Mouse (Mus musculus) heart, embryonic 10.5 days (tissue): ENCODE data around the gene Iqsec1. TPM values are rescaled to one million over a fixed set of nuclear protein-coding genes. Genes with fewer than 3 reads are reported as not detected.

Experiments used
- DNase-seq: peaks from one replicate; pipeline ENCODE4 v3.0.0-alpha.2; 2017; ENCODE audit warnings: low spot score
- H3K27ac ChIP-seq: fragments of 300-500 bp; sonication (generic); 2 replicates; pipeline ENCODE4 v1.5.1; 2016; ENCODE audit warnings: mild to moderate bottlenecking
- H3K27me3 ChIP-seq: fragments of 300-500 bp; sonication (generic); 2 replicates; pipeline ENCODE4 v1.6.1; 2016; ENCODE audit warnings: mild to moderate bottlenecking; ENCODE audit not compliant: poor library complexity, insufficient read depth, severe bottlenecking
- H3K36me3 ChIP-seq: fragments of 300-500 bp; sonication (generic); 2 replicates; pipeline ENCODE4 v1.6.1; 2016; ENCODE audit warnings: mild to moderate bottlenecking, moderate library complexity
- H3K4me1 ChIP-seq: fragments of 300-500 bp; sonication (generic); 2 replicates; pipeline ENCODE4 v1.6.1; 2016; ENCODE audit warnings: mild to moderate bottlenecking
- H3K4me3 ChIP-seq: fragments of 300-500 bp; sonication (generic); 2 replicates; pipeline ENCODE4 v1.5.1; 2016; ENCODE audit warnings: mild to moderate bottlenecking, moderate library complexity
- H3K9me3 ChIP-seq: fragments of 300-500 bp; sonication (generic); 2 replicates; pipeline ENCODE4 v1.6.1; 2016; ENCODE audit warnings: mild to moderate bottlenecking, moderate library complexity
- WGBS: fragments of 180-500 bp; shearing (Covaris S2); methylation state at CpG from one replicate; pipeline ENCODE4 v1.1.7; 2016; 5-methylcytosine and 5-hydroxymethylcytosine counted together
- polyA plus RNA-seq: library from polyadenylated mRNA; unstranded; fragments of >200 nt; fragmentation: Nextera tagmentation; extraction: Ambion mirVana; gene quantifications from 2 replicates; pipeline ENCODE4 v1.2.1, GENCODE M21; 2016

Gene Iqsec1
- polyA plus RNA-seq, 1 experiment from 2014 or later = 12.1 TPM

DNA sequence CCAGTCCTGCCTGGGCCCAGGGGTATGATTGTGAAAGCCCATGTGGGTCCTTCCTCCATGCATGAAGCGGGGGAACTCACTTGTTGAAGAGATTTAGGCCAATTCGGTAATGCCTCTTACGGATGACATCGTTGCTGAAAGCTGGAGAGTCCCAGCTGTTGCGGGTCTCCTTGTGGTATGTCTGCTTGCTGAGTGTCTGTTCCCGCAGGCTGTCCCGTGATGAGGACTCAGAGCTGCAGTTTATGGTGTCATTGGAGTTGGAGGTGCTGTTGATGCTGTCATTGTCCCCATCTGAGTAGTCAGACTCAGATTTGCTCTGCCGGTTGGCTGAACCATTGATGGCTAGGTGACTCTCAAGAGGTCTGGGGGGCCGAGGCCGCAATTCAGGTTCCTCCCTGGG lies 299.0 kb downstream of the Iqsec1 start:
- 59% methylated on average over 10 of the region's 10 CpGs for WGBS
- no peaks in the 10 kb centered on the region for H3K27me3 ChIP-seq
- H3K4me1 ChIP-seq = peaks cover 63% of the 10 kb centered on the region
- H3K9me3 ChIP-seq = no peaks in the 10 kb centered on the region
- H3K27ac ChIP-seq = peak overlapping the region; percentile 77
- H3K36me3 ChIP-seq = peaks cover 63% of the 10 kb centered on the region
- DNase-seq = no peak
- no peak overlapping the region for H3K4me3 ChIP-seq

DNA sequence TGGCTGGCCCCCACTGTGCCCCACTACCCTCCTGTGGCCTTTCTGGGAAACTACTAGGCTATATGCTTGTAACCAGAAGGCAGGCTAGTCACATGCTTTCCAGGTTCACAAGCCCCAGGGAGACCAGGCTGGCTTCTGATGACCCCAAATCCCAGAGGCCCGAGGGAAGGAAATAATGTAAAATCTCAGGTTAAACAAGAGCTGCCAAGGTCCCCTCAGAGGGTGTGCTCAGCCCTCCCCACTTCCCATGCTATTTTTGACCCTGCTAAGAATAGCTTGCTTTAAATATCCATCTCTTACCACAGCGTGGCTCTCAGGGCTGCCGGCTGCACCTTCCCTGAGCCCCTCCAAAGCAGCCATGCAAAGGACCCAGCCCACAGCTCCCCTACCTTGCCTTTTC lies 299.7 kb downstream of the Iqsec1 start:
- 46% methylated on average over 3 of the region's 3 CpGs for WGBS
- H3K4me1 ChIP-seq = peaks cover 69% of the 10 kb centered on the region
- H3K9me3 ChIP-seq = no peaks in the 10 kb centered on the region
- H3K27ac ChIP-seq = peak overlapping the region; percentile 77
- no peaks in the 10 kb centered on the region for H3K27me3 ChIP-seq
- DNase-seq = no peak
- H3K4me3 ChIP-seq = no peak overlapping the region
- peaks cover 56% of the 10 kb centered on the region for H3K36me3 ChIP-seq

DNA sequence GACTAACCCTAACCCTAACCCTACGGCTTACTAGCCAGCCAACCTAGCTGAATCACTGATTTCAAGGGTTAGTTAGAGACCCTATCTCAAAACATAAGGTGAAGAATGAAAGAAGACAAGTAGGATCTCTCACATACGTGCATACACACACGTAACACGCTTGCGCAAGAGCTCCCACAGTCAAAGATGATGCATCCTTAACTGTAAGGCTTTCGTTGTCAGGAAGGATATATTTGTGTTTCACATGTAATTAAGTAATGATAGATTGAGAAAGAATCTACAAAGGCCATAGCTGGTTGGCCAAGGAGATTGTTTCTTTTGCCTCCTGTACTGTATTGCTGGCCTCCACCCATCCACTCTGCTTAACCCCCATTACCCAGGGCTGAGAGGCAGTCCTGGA lies 300.5 kb downstream of the Iqsec1 start:
- H3K4me1 ChIP-seq = peaks cover 76% of the 10 kb centered on the region

DNA sequence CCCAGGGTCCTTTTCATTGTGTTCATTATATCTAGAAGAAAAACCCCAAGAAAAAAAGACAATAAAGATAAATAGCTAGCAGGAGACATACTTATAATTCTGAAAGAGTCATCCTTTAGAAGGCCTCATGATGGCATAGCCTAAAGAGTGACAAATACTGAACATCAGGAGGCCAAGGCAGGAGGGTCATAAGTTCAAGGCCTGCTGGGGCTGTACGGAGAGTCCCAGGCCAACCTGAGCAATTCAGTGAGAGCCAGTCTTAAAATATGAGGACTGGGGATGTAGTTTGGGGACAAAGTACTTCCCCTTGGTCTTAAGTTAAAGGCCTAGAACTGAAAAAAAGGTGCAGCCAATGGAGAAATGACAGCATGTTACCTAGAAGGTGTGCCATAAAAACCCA lies 301.7 kb downstream of the Iqsec1 start:
- Histone ChIP-seq H3K9me3 (no peaks in the 10 kb centered on the region), H3K36me3 (peaks cover 50% of the 10 kb centered on the region), H3K4me3 (no peak overlapping the region), H3K27ac (no peak overlapping the region), H3K27me3 (no peaks in the 10 kb centered on the region), H3K4me1 (peaks cover 80% of the 10 kb centered on the region)
- no peak for DNase-seq
- WGBS = 94% methylated on average over 1 of the region's 1 CpGs

More for the DNA sequence above, 300.5 kb downstream of the Iqsec1 start:
- Histone ChIP-seq H3K27ac (peak overlapping the region; percentile 77), H3K27me3 (no peaks in the 10 kb centered on the region), H3K4me3 (no peak overlapping the region), H3K9me3 (no peaks in the 10 kb centered on the region), H3K36me3 (peaks cover 53% of the 10 kb centered on the region)
- no peak for DNase-seq
- WGBS = 94% methylated on average over 6 of the region's 6 CpGs

DNA sequence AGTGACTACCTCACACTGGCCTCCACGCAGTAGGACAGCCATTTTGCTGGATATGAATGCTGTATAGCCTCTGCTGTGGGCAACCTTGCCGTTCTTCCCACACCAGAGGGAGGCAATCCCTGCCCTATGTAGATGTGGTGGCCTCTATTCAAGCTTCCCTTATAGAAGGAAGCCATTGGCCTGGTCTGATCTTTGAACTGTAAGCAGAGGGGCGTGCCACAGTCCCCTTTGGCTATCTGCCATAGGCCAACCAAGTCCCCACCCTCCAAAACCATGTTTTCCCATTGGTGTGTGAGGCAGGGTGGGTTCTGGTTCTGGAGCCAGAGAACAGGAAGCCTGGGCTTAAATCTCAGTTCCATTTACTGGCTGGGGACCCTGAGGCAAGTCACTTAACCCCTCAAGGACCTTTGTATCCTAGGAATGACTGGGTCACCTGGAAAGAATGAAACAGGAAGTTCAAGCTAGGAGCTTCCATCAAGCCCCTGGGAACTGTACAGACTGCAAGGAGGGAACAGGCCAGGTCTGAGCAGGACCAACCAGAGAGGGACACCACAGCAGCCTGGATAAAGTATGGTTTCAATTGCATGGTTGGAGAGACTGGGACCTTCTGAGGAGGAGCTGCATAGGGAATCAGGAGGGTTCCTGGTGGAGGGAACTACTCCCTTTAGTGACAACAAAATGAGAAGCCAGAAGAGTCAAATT lies 304.5 kb downstream of the Iqsec1 start:
- Histone ChIP-seq H3K27ac (peak overlapping the region; percentile 62), H3K36me3 (peaks cover 44% of the 10 kb centered on the region)

DNA sequence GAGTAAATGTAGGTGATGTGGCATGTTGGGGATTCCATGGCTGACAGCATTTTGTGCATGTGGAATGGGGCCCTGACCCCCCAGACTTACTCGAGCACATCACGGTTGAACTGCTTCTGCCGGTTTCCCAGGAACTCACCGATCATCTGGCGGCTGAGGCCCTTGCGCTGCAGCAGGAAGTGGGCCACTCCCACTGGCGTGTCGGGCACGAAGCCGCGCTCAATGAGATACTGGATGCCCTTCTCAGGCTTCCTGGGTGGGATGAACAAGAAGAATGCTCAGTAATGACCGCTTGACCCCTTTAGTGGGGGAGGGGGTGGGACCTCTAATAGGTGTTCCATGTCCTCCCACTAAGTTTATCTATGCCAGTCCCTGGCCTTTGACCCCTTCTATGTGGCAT lies 308.1 kb downstream of the Iqsec1 start:
- H3K27ac ChIP-seq = peak overlapping the region; percentile 36; the same call in 1 of the 2 replicates
- 81% methylated on average over 12 of the region's 12 CpGs for WGBS
- H3K4me1 ChIP-seq = peaks cover 46% of the 10 kb centered on the region
- peaks cover 71% of the 10 kb centered on the region for H3K36me3 ChIP-seq
- no peak overlapping the region for H3K4me3 ChIP-seq
- H3K27me3 ChIP-seq = no peaks in the 10 kb centered on the region
- no peak for DNase-seq
- H3K9me3 ChIP-seq = no peaks in the 10 kb centered on the region

More for the DNA sequence above, 304.5 kb downstream of the Iqsec1 start:
- Histone ChIP-seq H3K4me1 (peaks cover 75% of the 10 kb centered on the region), H3K27me3 (no peaks in the 10 kb centered on the region), H3K9me3 (no peaks in the 10 kb centered on the region), H3K4me3 (no peak overlapping the region)
- 85% methylated on average over 3 of the region's 3 CpGs for WGBS
- no peak for DNase-seq

DNA sequence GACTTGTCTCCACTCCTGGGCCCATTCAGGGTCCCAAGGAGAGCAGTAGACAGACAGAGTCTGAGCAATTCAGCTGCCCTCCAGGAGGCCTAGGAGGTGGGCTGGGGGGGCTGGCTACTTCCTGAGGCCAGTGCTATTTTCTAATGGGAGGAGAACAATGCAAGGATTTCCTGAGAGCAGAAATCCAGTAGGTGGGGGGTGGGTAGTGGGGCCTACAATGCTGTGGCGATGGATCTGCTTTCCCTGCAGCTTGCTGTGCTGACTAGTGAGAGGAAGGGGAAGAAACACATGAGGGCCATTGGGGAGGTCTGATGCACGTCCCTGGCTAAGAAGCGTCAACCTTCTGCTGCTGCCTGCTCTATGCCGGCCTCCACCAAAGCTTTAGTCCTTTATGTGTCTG lies 309.7 kb downstream of the Iqsec1 start:
- Histone ChIP-seq H3K4me1 (peaks cover 30% of the 10 kb centered on the region), H3K27me3 (no peaks in the 10 kb centered on the region), H3K27ac (peak overlapping the region; percentile 69), H3K9me3 (no peaks in the 10 kb centered on the region), H3K4me3 (no peak overlapping the region), H3K36me3 (peaks cover 83% of the 10 kb centered on the region)
- DNase-seq = no peak
- WGBS = 67% methylated on average over 4 of the region's 4 CpGs

DNA sequence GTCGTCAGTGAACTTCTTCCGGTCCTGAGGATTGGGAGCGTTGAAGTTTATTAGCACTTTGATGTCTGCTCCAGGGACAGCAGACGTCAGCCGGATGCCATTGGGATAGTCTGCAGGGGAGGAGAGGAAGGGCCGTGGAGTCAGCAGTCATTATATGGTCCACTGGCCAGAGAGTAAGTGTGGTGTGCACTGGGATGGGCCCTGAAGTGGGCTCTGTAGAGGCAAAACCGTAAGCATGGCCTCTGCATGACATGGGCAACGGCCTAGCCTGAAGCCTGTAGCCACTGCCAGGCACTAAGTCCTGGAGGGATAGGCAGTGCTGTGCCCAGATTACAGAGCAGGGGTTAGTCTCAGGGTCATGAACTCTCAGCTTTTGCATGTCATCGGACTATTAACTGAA lies 319.8 kb downstream of the Iqsec1 start:
- Histone ChIP-seq H3K9me3 (no peaks in the 10 kb centered on the region), H3K4me1 (0 out of 2 replicates have a peak, but pooled peaks cover 3% of the 10 kb centered on the region), H3K27ac (no peak overlapping the region), H3K4me3 (no peak overlapping the region), H3K27me3 (no peaks in the 10 kb centered on the region), H3K36me3 (peaks cover 98% of the 10 kb centered on the region)
- WGBS = 89% methylated on average over 9 of the region's 9 CpGs
- no peak for DNase-seq

DNA sequence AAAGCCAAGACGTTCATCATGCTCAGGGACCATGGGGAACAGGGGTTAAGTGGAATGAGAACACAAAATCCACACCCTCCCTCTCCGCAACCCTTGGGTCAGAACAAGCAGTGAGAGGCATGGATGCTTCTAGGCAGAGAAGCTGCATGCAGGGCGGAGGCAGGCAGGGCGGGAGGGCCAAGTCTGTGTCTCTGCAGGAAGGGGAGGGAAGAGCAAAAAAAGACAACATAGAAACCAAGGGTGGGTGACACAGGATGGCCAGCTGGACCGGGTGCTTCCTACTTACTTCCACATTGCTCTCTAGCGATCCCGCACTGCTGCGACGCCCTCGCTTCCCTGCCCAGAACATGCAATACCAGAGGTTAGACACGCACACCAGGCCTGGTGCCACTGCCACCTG lies 324.7 kb downstream of the Iqsec1 start:
- DNase-seq = no peak
- Histone ChIP-seq H3K4me1 (peaks cover 35% of the 10 kb centered on the region), H3K36me3 (peaks cover 80% of the 10 kb centered on the region), H3K27me3 (no peaks in the 10 kb centered on the region), H3K27ac (0 out of 2 replicates have a peak overlapping the region, but pooled peaks have one; percentile 3), H3K4me3 (no peak overlapping the region), H3K9me3 (no peaks in the 10 kb centered on the region)
- WGBS = 81% methylated on average over 11 of the region's 11 CpGs

DNA sequence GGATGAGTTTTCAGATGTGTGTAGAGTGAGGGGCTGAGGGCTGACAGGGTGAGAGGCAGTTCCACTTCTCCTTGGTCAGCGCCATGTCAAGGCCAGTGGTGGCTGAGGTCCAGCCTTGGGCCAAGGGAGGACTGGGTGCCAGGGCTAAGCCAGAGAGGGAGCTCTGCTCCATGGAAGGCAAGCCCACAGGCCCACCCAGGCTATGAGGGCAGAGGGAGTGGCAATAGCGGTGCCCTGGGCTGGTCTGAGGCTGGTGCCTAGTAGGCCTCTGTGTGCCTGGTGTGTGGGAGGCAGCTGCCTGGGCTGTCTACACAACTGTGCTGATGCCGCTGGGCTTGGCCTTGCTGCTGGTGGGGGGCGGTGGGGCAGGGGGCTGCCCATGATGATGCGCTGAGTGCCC lies 326.3 kb downstream of the Iqsec1 start:
- Histone ChIP-seq H3K4me1 (peaks cover 42% of the 10 kb centered on the region), H3K36me3 (peaks cover 64% of the 10 kb centered on the region), H3K27ac (peak overlapping the region; percentile 33; the same call in 1 of the 2 replicates), H3K9me3 (no peaks in the 10 kb centered on the region), H3K27me3 (no peaks in the 10 kb centered on the region), H3K4me3 (no peak overlapping the region)
- 96% methylated on average over 5 of the region's 5 CpGs for WGBS
- DNase-seq = no peak

DNA sequence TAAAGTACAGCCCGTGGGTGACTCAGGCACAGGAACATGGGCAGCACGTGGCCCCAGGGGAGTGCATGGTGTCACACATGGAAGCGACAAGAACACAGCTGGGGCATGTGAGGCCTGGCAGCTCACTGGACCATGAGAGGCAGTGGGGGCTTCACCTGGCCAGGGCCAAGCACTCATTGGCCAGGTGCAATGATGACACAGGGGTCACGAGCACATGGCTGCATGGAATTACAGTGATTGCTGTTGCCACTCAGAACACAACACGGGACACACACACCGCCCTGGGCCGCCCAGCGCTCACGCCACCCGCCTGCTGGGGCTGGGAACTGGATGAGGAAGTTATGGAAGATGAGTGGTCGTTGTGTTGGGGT lies 327.5 kb downstream of the Iqsec1 start:
- Histone ChIP-seq H3K27ac (peak overlapping the region; percentile 77), H3K4me1 (peaks cover 42% of the 10 kb centered on the region), H3K27me3 (no peaks in the 10 kb centered on the region), H3K9me3 (no peaks in the 10 kb centered on the region), H3K36me3 (peaks cover 52% of the 10 kb centered on the region), H3K4me3 (no peak overlapping the region)
- 82% methylated on average over 11 of the region's 11 CpGs for WGBS
- no peak for DNase-seq

DNA sequence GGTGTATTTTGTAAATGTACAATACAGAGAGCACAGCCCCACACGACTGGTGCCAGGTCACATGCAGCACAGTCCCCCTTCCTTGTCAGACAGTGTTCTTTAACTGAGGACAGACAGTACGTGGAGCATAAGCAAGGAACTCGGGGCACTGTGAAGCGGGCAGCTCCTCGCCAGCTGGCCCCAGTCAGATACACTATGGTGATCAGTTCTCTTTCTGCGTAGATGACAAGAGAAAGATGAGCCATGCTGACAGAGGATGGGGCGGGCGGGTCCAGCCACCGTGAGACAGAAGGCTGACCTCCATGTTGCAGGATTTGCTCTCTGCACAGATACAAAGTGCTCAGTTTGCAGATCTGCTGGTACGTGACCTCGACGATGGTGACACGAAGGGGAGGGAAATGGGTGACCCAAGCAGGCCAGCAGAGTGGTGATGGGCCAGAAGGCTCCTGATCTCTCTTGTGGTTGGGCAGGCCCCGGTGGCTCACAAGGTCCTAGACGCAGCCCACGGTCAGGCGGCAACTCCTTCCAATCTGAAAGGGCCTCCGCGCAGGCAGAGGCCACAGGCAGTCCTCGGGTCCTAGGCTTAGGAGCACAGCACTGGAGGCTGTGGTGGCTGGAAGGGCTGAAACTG lies 328.0 kb downstream of the Iqsec1 start:
- WGBS = 80% methylated on average over 20 of the region's 20 CpGs
- Histone ChIP-seq H3K27me3 (no peaks in the 10 kb centered on the region), H3K27ac (peak overlapping the region; percentile 77), H3K4me1 (peaks cover 42% of the 10 kb centered on the region), H3K9me3 (no peaks in the 10 kb centered on the region), H3K36me3 (peaks cover 47% of the 10 kb centered on the region), H3K4me3 (no peak overlapping the region)
- DNase-seq = no peak

DNA sequence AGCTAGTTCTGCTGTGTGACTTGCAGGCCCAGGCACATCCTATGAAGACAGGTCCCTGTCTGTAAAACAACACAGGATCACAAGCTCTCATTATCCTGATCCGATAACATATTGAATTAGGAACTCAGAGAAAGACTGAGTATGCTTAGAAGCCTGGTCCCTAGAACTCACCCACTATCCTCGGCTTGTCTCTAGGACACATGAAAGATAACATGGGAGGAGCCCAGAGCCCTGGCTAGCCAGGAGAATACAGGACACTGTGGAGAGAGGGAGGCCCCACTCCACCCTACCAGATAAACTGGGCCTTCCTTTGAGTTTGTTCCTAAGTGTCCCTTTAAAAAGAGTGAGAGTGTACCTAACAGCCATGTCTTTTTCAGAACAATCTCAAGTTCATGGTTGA lies 328.6 kb downstream of the Iqsec1 start:
- H3K9me3 ChIP-seq = no peaks in the 10 kb centered on the region
- peaks cover 42% of the 10 kb centered on the region for H3K4me1 ChIP-seq
- H3K27me3 ChIP-seq = no peaks in the 10 kb centered on the region
- H3K4me3 ChIP-seq = no peak overlapping the region
- peaks cover 41% of the 10 kb centered on the region for H3K36me3 ChIP-seq
- peak; percentile 84 for DNase-seq
- peak overlapping the region; percentile 77 for H3K27ac ChIP-seq
- WGBS = 43% methylated on average over 2 of the region's 2 CpGs
